Mouse (Mus musculus) c-Kit-positive CD71-positive TER-119-negative erythroid progenitor cells, embryonic 14.5 days (primary cell): ENCODE results near the gene Klhl11.

Experiments
- DNase-seq: peaks from one replicate; pipeline ENCODE4 v3.0.0-alpha.2; 2013; ENCODE audit warnings: low read depth

The Klhl11 gene

DNA sequence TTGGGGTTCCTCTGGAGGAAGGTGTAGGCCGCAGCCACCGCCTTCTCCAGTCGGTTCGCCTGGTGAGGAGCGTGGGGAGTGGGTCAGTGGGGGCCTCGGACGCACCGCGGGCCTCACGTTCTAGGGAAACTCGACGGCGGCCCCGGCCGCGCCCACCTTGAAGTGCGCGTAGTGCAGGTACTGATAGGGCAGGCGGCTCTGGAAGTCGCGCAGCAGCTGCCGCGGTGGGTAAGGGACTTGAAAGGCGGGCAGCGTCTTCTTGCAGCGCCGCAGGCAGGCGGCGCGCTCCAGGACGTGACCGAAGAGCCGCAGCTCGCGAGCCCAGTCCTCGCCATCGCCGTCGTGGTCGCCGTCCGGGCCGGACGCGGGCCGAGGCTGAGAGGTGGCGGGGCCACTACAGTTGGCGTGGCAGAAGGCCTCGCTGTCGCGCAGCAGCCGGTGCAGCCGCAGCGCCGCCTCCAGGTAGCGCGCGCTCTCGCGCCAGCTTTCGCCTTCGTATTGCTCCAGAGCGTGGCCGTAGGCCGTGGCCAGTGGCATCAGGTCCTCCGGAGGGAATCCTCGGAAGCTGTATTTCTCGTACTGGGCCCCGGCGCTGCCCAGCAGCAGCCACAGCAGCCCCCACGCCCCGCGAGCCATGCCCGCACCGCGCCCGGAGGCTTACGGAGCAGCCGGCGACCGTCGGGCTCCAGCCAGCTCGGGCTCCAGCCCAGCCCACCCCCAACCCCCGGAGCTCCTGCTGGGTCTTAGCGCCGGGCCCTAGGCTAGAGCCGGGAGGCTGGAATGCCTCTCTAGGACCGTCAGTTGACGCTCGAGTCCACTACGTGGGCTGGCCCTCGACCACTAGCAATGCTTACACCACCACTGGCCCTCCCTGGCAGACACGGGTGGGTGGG lies 58.3 kb downstream of the Klhl11 start, which contains the start of gene P3h4:
TSS of gene P3h4 (minus strand) at position 816 of the 893 bp plus-strand sequence.
- no peak for DNase-seq

DNA sequence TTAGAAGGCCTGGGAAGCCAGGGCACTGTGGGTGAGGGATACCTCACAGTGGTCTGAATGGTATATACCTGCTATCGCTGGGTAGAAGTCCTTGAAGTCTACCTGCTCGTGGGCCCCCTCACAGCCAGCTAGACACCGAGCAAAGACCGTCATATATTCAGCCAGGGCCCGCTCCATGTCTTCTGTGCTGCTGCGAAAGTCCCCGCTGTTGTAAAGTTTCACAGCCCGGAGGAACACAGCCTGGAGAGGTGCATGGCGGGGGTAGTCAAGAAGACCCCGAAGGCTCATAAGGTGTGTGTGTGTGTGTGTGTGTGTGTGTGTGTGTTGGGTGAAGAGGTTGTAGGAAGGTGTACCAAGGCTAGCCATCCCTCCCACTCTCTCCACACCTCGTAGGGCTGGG lies 59.0 kb downstream of the Klhl11 start:
- DNase-seq: no peak
